Mouse (Mus musculus) liver, embryonic 14.5 days (tissue): ENCODE results near the gene Usp50. TPM values are rescaled to one million over a fixed set of nuclear protein-coding genes. Genes with fewer than 3 reads are reported as not detected.

Experiments used
- ATAC-seq: fragments of 200-750 bp; cut with Nextera tagmentation; 2 replicates; pipeline ENCODE4 v1.8.0; 2017; ENCODE audit warnings: moderate number of reproducible peaks, mild to moderate bottlenecking, moderate library complexity; ENCODE audit not compliant: insufficient read depth
- DNase-seq, 3 experiments: peaks; one replicate each; pipeline ENCODE4 v3.0.0-alpha.2; 2012 to 2013; ENCODE audit warnings: low read depth in 3 of 3, low spot score in 3 of 3
- H3K27ac ChIP-seq: fragments of 300-500 bp; sonication (generic); 2 replicates; pipeline ENCODE4 v1.5.1; 2014; ENCODE audit warnings: moderate library complexity, mild to moderate bottlenecking, control low read depth, inconsistent platforms
- H3K27me3 ChIP-seq: fragments of 300-500 bp; sonication (generic); 2 replicates; pipeline ENCODE4 v1.6.1; 2014; ENCODE audit warnings: mild to moderate bottlenecking, low read length, moderate library complexity; ENCODE audit not compliant: control insufficient read depth, insufficient read depth
- H3K36me3 ChIP-seq: fragments of 300-500 bp; sonication (generic); replicated peaks from 2 replicates; pipeline ENCODE4 v1.6.1; 2014; ENCODE audit warnings: low read depth; ENCODE audit not compliant: control insufficient read depth, insufficient read depth
- H3K4me1 ChIP-seq, 2 experiments: fragments of 200-500 bp in 1 of 2; fragments of 300-500 bp in 1 of 2; sonication (generic) in 1 of 2; replicated peaks; 2 replicates each; pipeline ENCODE4 v1.6.1; 2012 to 2014; ENCODE audit warnings: antibody characterized with exemption in 1 of 2, inconsistent platforms in 1 of 2, low read length in 1 of 2; ENCODE audit not compliant: control insufficient read depth in 2 of 2, insufficient read depth in 2 of 2
- H3K4me2 ChIP-seq: fragments of 300-500 bp; sonication (generic); 2 replicates; pipeline ENCODE4 v1.6.1; 2014; ENCODE audit warnings: low read depth, mild to moderate bottlenecking, control low read depth, moderate library complexity
- H3K4me3 ChIP-seq, 2 experiments: fragments of 200-500 bp in 1 of 2; fragments of 300-500 bp in 1 of 2; sonication (generic) in 1 of 2; 2 replicates each; pipeline ENCODE4 v1.5.1; 2012 to 2014; ENCODE audit warnings: low read depth in 2 of 2, low read length in 2 of 2, mild to moderate bottlenecking in 2 of 2, control low read depth in 1 of 2, inconsistent platforms in 1 of 2, moderate library complexity in 1 of 2; ENCODE audit not compliant: insufficient read depth in 1 of 2
- H3K9ac ChIP-seq: fragments of 300-500 bp; sonication (generic); replicated peaks from 2 replicates; pipeline ENCODE4 v1.6.1; 2014; ENCODE audit warnings: mild to moderate bottlenecking, control low read depth, moderate library complexity
- H3K9me3 ChIP-seq: fragments of 300-500 bp; sonication (generic); 2 replicates; pipeline ENCODE4 v1.6.1; 2016; ENCODE audit warnings: low read length, mixed read lengths; ENCODE audit not compliant: control insufficient read depth
- CTCF ChIP-seq: IDR thresholded peaks from 2 replicates; pipeline ENCODE4 v1.5.1; 2016; ENCODE audit warnings: antibody characterized with exemption, low read depth, control low read depth
- EP300 ChIP-seq: IDR thresholded peaks from 2 replicates; pipeline ENCODE4 v1.6.1; 2016; ENCODE audit warnings: antibody characterized with exemption, low read depth
- WGBS: fragments of 180-500 bp; shearing (Covaris S2); extraction: QIAGEN DNeasy Blood & Tissue Kit; methylation state at CpG from one replicate; pipeline ENCODE4 v1.1.7; 2014; ENCODE audit not compliant: insufficient replicate concordance; 5-methylcytosine and 5-hydroxymethylcytosine counted together
- polyA plus RNA-seq, 2 experiments: library from polyadenylated mRNA; depleted of rRNA in 1 of 2; stranded (reverse) in 1 of 2; unstranded in 1 of 2; fragments of >200 nt; fragmentation: Nextera tagmentation in 1 of 2; extraction: Ambion mirVana in 1 of 2; gene quantifications; 2 replicates each; pipeline versions ENCODE4 v1.2.1 to v1.2.3; 2012 to 2014

Usp50 gene
- polyA plus RNA-seq, 2 experiments = 0.93 to 1.8 TPM

DNA sequence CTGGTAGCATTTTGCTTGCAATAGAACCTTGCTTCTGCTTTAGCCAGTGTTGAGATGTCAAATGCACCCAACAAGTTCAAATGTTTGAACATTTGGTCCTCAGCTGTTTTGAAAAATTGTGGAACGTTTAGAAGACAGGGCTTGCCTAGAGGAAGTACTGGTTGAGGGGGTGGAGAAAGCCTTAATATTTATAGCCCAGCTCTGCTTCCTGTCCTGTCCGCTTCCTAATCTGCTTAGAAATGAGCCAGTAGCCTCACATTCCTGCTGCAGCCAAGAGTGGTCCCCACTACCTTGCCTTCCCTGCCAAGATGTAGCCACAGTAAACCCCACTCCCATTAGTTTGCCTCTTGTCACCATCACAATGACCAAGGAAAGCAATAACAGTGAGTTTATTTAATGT, 100.9 kb downstream of the Usp50 start:
- TF ChIP-seq EP300 = no peak
- TF ChIP-seq CTCF = no peak
- WGBS = 31% methylated on average over 2 of the region's 2 CpGs
- Histone ChIP-seq H3K9me3 (no peaks in the 10 kb centered on the region), H3K27me3 (no peaks in the 10 kb centered on the region), H3K4me3 (no peak overlapping the region), H3K9ac (no peak overlapping the region), H3K4me1 (peaks cover 0 to 4% of the 10 kb centered on the region in 2 experiments; a peak in 1 of 4 replicates), H3K36me3 (no peaks in the 10 kb centered on the region; the same call in 1 of the 2 replicates), H3K4me2 (no peak overlapping the region), H3K27ac (no peak overlapping the region)
- ATAC-seq (no peak), DNase-seq (no peak)

DNA sequence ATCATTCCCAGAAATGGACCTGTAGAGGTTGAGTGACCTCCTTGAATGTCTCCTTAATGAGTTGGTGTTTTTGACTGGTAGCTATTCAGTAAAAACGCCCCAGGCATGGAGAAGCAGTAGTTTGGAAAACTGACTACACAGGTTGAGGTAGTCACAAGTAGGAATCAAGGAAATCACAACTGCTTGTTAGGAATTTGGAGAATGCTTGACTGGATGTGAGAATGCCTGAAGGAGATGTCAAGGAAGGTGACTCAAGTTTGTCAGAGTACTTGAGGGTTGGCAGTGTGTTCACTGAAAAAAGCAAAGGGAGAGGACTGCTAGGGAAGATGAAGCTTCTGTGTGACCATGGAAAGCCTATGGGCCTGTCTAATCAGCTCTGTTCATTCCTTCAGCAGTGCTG, 105.9 kb downstream of the Usp50 start:
- Histone ChIP-seq H3K27me3 (no peaks in the 10 kb centered on the region), H3K27ac (no peak overlapping the region), H3K9ac (no peak overlapping the region), H3K4me1 (peaks cover 12 to 15% of the 10 kb centered on the region in 2 experiments), H3K4me2 (no peak overlapping the region), H3K9me3 (no peaks in the 10 kb centered on the region), H3K4me3 (no peak overlapping the region), H3K36me3 (no peaks in the 10 kb centered on the region; the same call in 1 of the 2 replicates)
- TF ChIP-seq CTCF = no peak
- 77% methylated on average over 1 of the region's 1 CpGs for WGBS
- ATAC-seq (no peak), DNase-seq (no peak)

DNA sequence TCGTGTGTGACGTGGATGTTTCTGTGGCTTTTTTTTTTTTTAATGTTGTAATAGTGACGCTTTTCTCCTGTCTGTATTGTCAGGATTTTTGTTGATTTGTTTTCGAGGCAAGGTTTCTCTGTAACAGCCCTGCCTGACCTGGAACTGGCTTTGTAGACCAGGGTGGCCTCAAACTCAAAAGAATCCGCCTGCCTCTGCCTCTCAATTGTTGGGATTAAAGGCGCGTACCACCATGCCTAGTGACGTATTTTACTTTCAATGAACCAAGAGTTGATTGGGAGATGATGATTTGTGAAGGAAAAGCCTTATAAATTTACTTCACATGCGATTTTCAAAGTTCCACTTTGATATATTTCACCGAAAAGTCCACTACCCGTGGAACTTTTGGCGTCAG, 107.2 kb downstream of the Usp50 start, which contains the start of gene Gabpb1:
Gene Gabpb1, minus strand, starts transcription at position 216 of the 394 bp plus-strand sequence.
- H3K4me2 ChIP-seq = peak within 1 kb of the TSS; percentile 86
- no peak for ATAC-seq
- H3K9ac ChIP-seq = peak within 1 kb of the TSS; percentile 91
- H3K27ac ChIP-seq = peak within 1 kb of the TSS; percentile 77
- WGBS = 14% methylated on average over 12 of the region's 12 CpGs
- H3K36me3 ChIP-seq = no peaks in the 10 kb centered on the region; the same call in 1 of the 2 replicates
- H3K4me3 ChIP-seq = peak within 1 kb of the TSS; percentile 85 to 88
- H3K4me1 ChIP-seq = peaks cover 15 to 18% of the 10 kb centered on the region in 2 experiments
- H3K27me3 ChIP-seq = no peaks in the 10 kb centered on the region
- no peak for DNase-seq
- no peaks in the 10 kb centered on the region for H3K9me3 ChIP-seq
- no peak for TF ChIP-seq CTCF
- TF ChIP-seq EP300 = no peak

DNA sequence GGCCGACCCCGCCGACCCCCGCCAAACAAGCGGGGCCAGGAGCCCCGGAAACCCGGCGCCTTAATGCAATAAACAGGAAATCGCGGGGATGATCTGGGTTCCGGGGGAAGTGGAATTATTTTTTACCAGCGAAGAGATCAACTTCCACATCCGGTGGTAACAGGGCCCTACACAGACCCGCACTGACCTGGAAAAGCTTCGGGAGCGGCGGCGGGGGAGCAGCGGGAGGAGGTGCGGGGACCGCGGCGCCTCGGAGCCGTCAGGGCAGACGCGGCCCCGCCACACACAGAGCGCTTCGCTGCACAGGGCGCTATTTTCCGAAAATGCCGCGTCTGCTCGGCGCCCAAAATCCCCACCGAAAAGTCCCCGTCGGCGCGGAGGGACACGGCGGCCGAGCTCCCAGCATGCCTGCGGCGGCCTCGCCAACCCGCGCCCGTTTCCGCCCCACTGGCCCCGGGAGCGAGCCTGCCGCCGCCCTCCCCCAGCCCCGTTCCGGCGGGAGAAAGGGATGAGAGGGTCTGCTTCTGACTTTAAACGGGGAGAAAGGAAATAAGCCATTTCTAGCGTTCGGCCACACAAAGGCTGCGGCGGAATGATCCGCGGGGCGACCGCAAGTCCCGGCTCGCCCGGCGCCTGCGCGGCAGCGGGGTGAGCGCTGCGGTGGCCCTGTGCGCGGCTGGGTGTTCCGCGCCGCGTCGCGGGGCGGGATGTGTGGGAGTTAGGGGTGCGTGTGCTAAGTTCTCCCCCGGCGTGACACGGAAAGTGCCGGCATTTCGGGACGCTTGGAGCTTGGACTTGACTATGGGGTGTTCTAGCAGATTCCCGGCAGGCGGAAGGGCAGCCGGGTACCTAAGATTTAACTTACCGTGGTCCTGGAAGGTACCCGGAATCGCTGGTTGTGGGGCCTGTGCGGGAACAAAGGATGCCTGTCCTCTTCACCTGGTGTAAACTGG, 107.8 kb downstream of the Usp50 start:
- H3K4me3 ChIP-seq = peak overlapping the region; percentile 85 to 88
- TF ChIP-seq CTCF = no peak
- TF ChIP-seq EP300 = no peak
- H3K36me3 ChIP-seq = no peaks in the 10 kb centered on the region; the same call in 1 of the 2 replicates
- H3K9ac ChIP-seq = peak overlapping the region; percentile 91
- no peaks in the 10 kb centered on the region for H3K9me3 ChIP-seq
- H3K27me3 ChIP-seq = no peaks in the 10 kb centered on the region
- peaks cover 15 to 18% of the 10 kb centered on the region in 2 experiments for H3K4me1 ChIP-seq
- ATAC-seq (peak; percentile 87), DNase-seq (peak; percentile 75)
- H3K4me2 ChIP-seq = peak overlapping the region; percentile 86
- H3K27ac ChIP-seq = peak overlapping the region; percentile 77
- under 1% methylated on average over 97 of the region's 99 CpGs for WGBS
